Mouse (Mus musculus): Measurements from ENCODE around the gene Spef1. TPM values are rescaled to one million over a fixed set of nuclear protein-coding genes. Genes with fewer than 3 reads are reported as not detected.

The Spef1 gene
- polyA plus RNA-seq, 1 experiment from 2014 or later: 10.1 TPM

- H3K27me3 ChIP-seq (replicated peaks; ENCODE audit: control insufficient read depth, insufficient read depth, low read length): peaks cover 12% of the 10 kb centered on the region
- H3K4me1 ChIP-seq (ENCODE audit: control insufficient read depth, insufficient read depth, low read length): peaks cover 15% of the 10 kb centered on the region
- no peak overlapping the region for H3K4me2 ChIP-seq (ENCODE audit: low read length)
- 10% methylated on average over 43 of the region's 43 CpGs for WGBS
- DNase-seq (ENCODE audit: low spot score): no peak
- ATAC-seq: no peak
- no peaks in the 10 kb centered on the region for H3K9me3 ChIP-seq (replicated peaks; ENCODE audit: control insufficient read depth, low read length)
- no peak overlapping the region for H3K4me3 ChIP-seq (ENCODE audit: low read depth, low read length)
- H3K27ac ChIP-seq (ENCODE audit: low read depth, low read length): no peak overlapping the region
- H3K9ac ChIP-seq (ENCODE audit: low read length): no peak overlapping the region; the same call in 1 of the 2 replicates
- peaks cover 9% of the 10 kb centered on the region for H3K36me3 ChIP-seq (ENCODE audit: control insufficient read depth, insufficient read depth, low read length)
These were observed 15.5 kb downstream of the Spef1 start for GRCm38 (mm10) chr2:131171401-131172104.

- 27% methylated on average over 9 of the region's 9 CpGs for WGBS
- ATAC-seq (no peak), DNase-seq (ENCODE audit: low spot score) (no peak)
- Histone ChIP-seq H3K9me3 (replicated peaks; ENCODE audit: control insufficient read depth, low read length) (no peaks in the 10 kb centered on the region), H3K4me1 (ENCODE audit: control insufficient read depth, insufficient read depth, low read length) (peaks cover 12% of the 10 kb centered on the region; the same call in 1 of the 2 replicates), H3K36me3 (ENCODE audit: control insufficient read depth, insufficient read depth, low read length) (peaks cover 7% of the 10 kb centered on the region; the same call in 1 of the 2 replicates), H3K9ac (ENCODE audit: low read length) (no peak overlapping the region; the same call in 1 of the 2 replicates), H3K4me2 (ENCODE audit: low read length) (no peak overlapping the region), H3K27me3 (replicated peaks; ENCODE audit: control insufficient read depth, insufficient read depth, low read length) (peaks cover 12% of the 10 kb centered on the region), H3K27ac (ENCODE audit: low read depth, low read length) (no peak overlapping the region), H3K4me3 (ENCODE audit: low read depth, low read length) (no peak overlapping the region)
These were observed 16.1 kb downstream of the Spef1 start for GRCm38 (mm10) chr2:131170936-131171335.

GRCm38 (mm10) chr2:131168914-131169313 lies 18.2 kb downstream of the Spef1 start:
- Histone ChIP-seq H3K9ac (ENCODE audit: low read length) (no peak overlapping the region), H3K4me3 (ENCODE audit: low read depth, low read length) (no peak overlapping the region), H3K27ac (ENCODE audit: low read depth, low read length) (no peak overlapping the region), H3K36me3 (ENCODE audit: control insufficient read depth, insufficient read depth, low read length) (peaks cover 6% of the 10 kb centered on the region; the same call in 1 of the 2 replicates), H3K9me3 (replicated peaks; ENCODE audit: control insufficient read depth, low read length) (no peaks in the 10 kb centered on the region), H3K4me1 (ENCODE audit: control insufficient read depth, insufficient read depth, low read length) (peaks cover 1% of the 10 kb centered on the region; the same call in 1 of the 2 replicates), H3K27me3 (replicated peaks; ENCODE audit: control insufficient read depth, insufficient read depth, low read length) (peaks cover 12% of the 10 kb centered on the region), H3K4me2 (ENCODE audit: low read length) (no peak overlapping the region)
- WGBS: 69% methylated on average over 1 of the region's 1 CpGs
- ATAC-seq (no peak), DNase-seq (ENCODE audit: low spot score) (peak; percentile 29)

GRCm38 (mm10) chr2:131167984-131168383 lies 19.1 kb downstream of the Spef1 start:
- Histone ChIP-seq H3K9ac (ENCODE audit: low read length) (no peak overlapping the region), H3K27me3 (replicated peaks; ENCODE audit: control insufficient read depth, insufficient read depth, low read length) (peaks cover 12% of the 10 kb centered on the region), H3K36me3 (ENCODE audit: control insufficient read depth, insufficient read depth, low read length) (peaks cover 6% of the 10 kb centered on the region; the same call in 1 of the 2 replicates), H3K4me3 (ENCODE audit: low read depth, low read length) (no peak overlapping the region), H3K27ac (ENCODE audit: low read depth, low read length) (no peak overlapping the region), H3K9me3 (replicated peaks; ENCODE audit: control insufficient read depth, low read length) (no peaks in the 10 kb centered on the region), H3K4me1 (ENCODE audit: control insufficient read depth, insufficient read depth, low read length) (no peaks in the 10 kb centered on the region), H3K4me2 (ENCODE audit: low read length) (no peak overlapping the region)
- no peak for ATAC-seq
- no peak for DNase-seq (ENCODE audit: low spot score)
- WGBS: 83% methylated on average over 6 of the region's 6 CpGs

- H3K9me3 ChIP-seq (replicated peaks; ENCODE audit: control insufficient read depth, low read length): no peaks in the 10 kb centered on the region
- H3K36me3 ChIP-seq (ENCODE audit: control insufficient read depth, insufficient read depth, low read length): peaks cover 3% of the 10 kb centered on the region; the same call in 1 of the 2 replicates
- WGBS: 86% methylated on average over 2 of the region's 2 CpGs
- H3K4me1 ChIP-seq (ENCODE audit: control insufficient read depth, insufficient read depth, low read length): no peaks in the 10 kb centered on the region
- DNase-seq (ENCODE audit: low spot score) (no peak), ATAC-seq (no peak)
- no peaks in the 10 kb centered on the region for H3K27me3 ChIP-seq (replicated peaks; ENCODE audit: control insufficient read depth, insufficient read depth, low read length)
- no peak overlapping the region for H3K4me3 ChIP-seq (ENCODE audit: low read depth, low read length)
- H3K9ac ChIP-seq (ENCODE audit: low read length): no peak overlapping the region
- H3K4me2 ChIP-seq (ENCODE audit: low read length): no peak overlapping the region
- no peak overlapping the region for H3K27ac ChIP-seq (ENCODE audit: low read depth, low read length)
These were observed 20.9 kb downstream of the Spef1 start for GRCm38 (mm10) chr2:131166172-131166571.

GRCm38 (mm10) chr2:131163924-131164323 lies 23.2 kb downstream of the Spef1 start:
- Histone ChIP-seq H3K27ac (ENCODE audit: low read depth, low read length) (no peak overlapping the region), H3K9ac (ENCODE audit: low read length) (no peak overlapping the region), H3K36me3 (ENCODE audit: control insufficient read depth, insufficient read depth, low read length) (no peaks in the 10 kb centered on the region), H3K4me2 (ENCODE audit: low read length) (no peak overlapping the region), H3K4me1 (ENCODE audit: control insufficient read depth, insufficient read depth, low read length) (peaks cover under 1% of the 10 kb centered on the region), H3K9me3 (replicated peaks; ENCODE audit: control insufficient read depth, low read length) (no peaks in the 10 kb centered on the region), H3K27me3 (replicated peaks; ENCODE audit: control insufficient read depth, insufficient read depth, low read length) (no peaks in the 10 kb centered on the region), H3K4me3 (ENCODE audit: low read depth, low read length) (no peak overlapping the region)
- ATAC-seq: no peak
- DNase-seq (ENCODE audit: low spot score): no peak
- 71% methylated on average over 7 of the region's 7 CpGs for WGBS

GRCm38 (mm10) chr2:131160671-131161111 lies 26.4 kb downstream of the Spef1 start:
- Histone ChIP-seq H3K9ac (ENCODE audit: low read length) (peak overlapping the region; percentile 80), H3K27ac (ENCODE audit: low read depth, low read length) (peak overlapping the region; percentile 91), H3K36me3 (ENCODE audit: control insufficient read depth, insufficient read depth, low read length) (no peaks in the 10 kb centered on the region), H3K4me2 (ENCODE audit: low read length) (peak overlapping the region; percentile 85), H3K4me3 (ENCODE audit: low read depth, low read length) (peak overlapping the region; percentile 73), H3K4me1 (ENCODE audit: control insufficient read depth, insufficient read depth, low read length) (peaks cover 6% of the 10 kb centered on the region), H3K27me3 (replicated peaks; ENCODE audit: control insufficient read depth, insufficient read depth, low read length) (no peaks in the 10 kb centered on the region), H3K9me3 (replicated peaks; ENCODE audit: control insufficient read depth, low read length) (no peaks in the 10 kb centered on the region)
- peak; percentile 47 for DNase-seq (ENCODE audit: low spot score)
- under 1% methylated on average over 17 of the region's 17 CpGs for WGBS
- ATAC-seq: 0 out of 2 replicates have a peak, but pooled peaks have one; percentile 0

- DNase-seq (ENCODE audit: low spot score): peak; percentile 100
- Histone ChIP-seq H3K36me3 (ENCODE audit: control insufficient read depth, insufficient read depth, low read length) (no peaks in the 10 kb centered on the region), H3K27me3 (replicated peaks; ENCODE audit: control insufficient read depth, insufficient read depth, low read length) (no peaks in the 10 kb centered on the region), H3K4me1 (ENCODE audit: control insufficient read depth, insufficient read depth, low read length) (peaks cover 6% of the 10 kb centered on the region), H3K4me2 (ENCODE audit: low read length) (peak within 1 kb of the TSS; percentile 85), H3K4me3 (ENCODE audit: low read depth, low read length) (peak within 1 kb of the TSS; percentile 73), H3K9ac (ENCODE audit: low read length) (peak within 1 kb of the TSS; percentile 80), H3K9me3 (replicated peaks; ENCODE audit: control insufficient read depth, low read length) (no peaks in the 10 kb centered on the region), H3K27ac (ENCODE audit: low read depth, low read length) (peak within 1 kb of the TSS; percentile 91)
- ATAC-seq: peak; percentile 98
- under 1% methylated on average over 54 of the region's 54 CpGs for WGBS
These were observed 27.0 kb downstream of the Spef1 start, which contains the start of gene 1700037H04Rik for GRCm38 (mm10) chr2:131159938-131160581. 1700037H04Rik (minus strand) TSS chr2:131160081.
